Mouse (Mus musculus) heart, postnatal 0 days (tissue): ENCODE measurements around the gene Ppp1r37.
"Not testable (repeated sequence)": the region's sequence is repeated elsewhere in the genome, so short reads cannot be mapped to it uniquely, and the experiment has no call there.

Experiments
- CTCF ChIP-seq: IDR thresholded peaks from 2 replicates; pipeline ENCODE4 v1.5.1; 2016; ENCODE audit warnings: antibody characterized with exemption, control low read depth, low read depth
- EP300 ChIP-seq: IDR thresholded peaks from 2 replicates; pipeline ENCODE4 v1.6.1; 2016; ENCODE audit warnings: antibody characterized with exemption, low read depth

GRCm38 (mm10) chr7:19604606-19605214 lies 41.8 kb upstream of the Ppp1r37 start:
- not testable (repeated sequence) for TF ChIP-seq CTCF, EP300
